Mouse (Mus musculus) intestine, embryonic 14.5 days (tissue): ENCODE measurements around the gene Btk. TPM values are rescaled to one million over a fixed set of nuclear protein-coding genes. Genes with fewer than 3 reads are reported as not detected.
A peak's percentile ranks its signal among the peaks of the same experiment; 100 is the strongest.
"Not testable (repeated sequence)": the region's sequence is repeated elsewhere in the genome, so short reads cannot be mapped to it uniquely, and the experiment has no call there.

ENCODE experiments used
- ATAC-seq: fragments of 200-750 bp; cut with Nextera tagmentation; replicated peaks from 2 replicates; pipeline ENCODE4 v1.8.0; 2017; ENCODE audit warnings: low read depth, moderate number of reproducible peaks, moderate TSS enrichment, moderate library complexity; ENCODE audit not compliant: low FRiP score, low TSS enrichment
- DNase-seq: peaks from one replicate; pipeline ENCODE4 v3.0.0-alpha.2; 2018; ENCODE audit warnings: low spot score
- H3K27ac ChIP-seq: fragments of 300-500 bp; sonication (generic); 2 replicates; pipeline ENCODE4 v1.5.1; 2014; ENCODE audit warnings: low read depth, mild to moderate bottlenecking, control low read depth
- H3K27me3 ChIP-seq: fragments of 300-500 bp; sonication (generic); replicated peaks from 2 replicates; pipeline ENCODE4 v1.6.1; 2014; ENCODE audit warnings: low read length, control low read depth; ENCODE audit not compliant: control insufficient read depth, insufficient read depth
- H3K36me3 ChIP-seq: fragments of 300-500 bp; sonication (generic); 2 replicates; pipeline ENCODE4 v1.6.1; 2014; ENCODE audit warnings: low read length, control low read depth; ENCODE audit not compliant: control insufficient read depth, insufficient read depth
- H3K4me1 ChIP-seq: fragments of 300-500 bp; sonication (generic); replicated peaks from 2 replicates; pipeline ENCODE4 v1.6.1; 2014; ENCODE audit warnings: low read length, control low read depth, mixed read lengths; ENCODE audit not compliant: control insufficient read depth, insufficient read depth
- H3K4me2 ChIP-seq: fragments of 300-500 bp; sonication (generic); 2 replicates; pipeline ENCODE4 v1.6.1; 2014; ENCODE audit warnings: low read length
- H3K4me3 ChIP-seq: fragments of 300-500 bp; sonication (generic); 2 replicates; pipeline ENCODE4 v1.5.1; 2014; ENCODE audit warnings: low read depth, low read length, control low read depth, mixed read lengths
- H3K9ac ChIP-seq: fragments of 300-500 bp; sonication (generic); 2 replicates; pipeline ENCODE4 v1.6.1; 2014; ENCODE audit warnings: mild to moderate bottlenecking, low read length
- H3K9me3 ChIP-seq: fragments of 300-500 bp; sonication (generic); 2 replicates; pipeline ENCODE4 v1.6.1; 2016; ENCODE audit warnings: low read length, control low read depth; ENCODE audit not compliant: control insufficient read depth
- WGBS: fragments of 180-500 bp; shearing (Covaris S2); extraction: QIAGEN DNeasy Blood & Tissue Kit; methylation state at CpG from one replicate; pipeline ENCODE4 v1.1.7; 2014; 5-methylcytosine and 5-hydroxymethylcytosine counted together
- polyA plus RNA-seq: library from polyadenylated mRNA; unstranded; fragments of >200 nt; fragmentation: Nextera tagmentation; extraction: Ambion mirVana; gene quantifications from 2 replicates; pipeline ENCODE4 v1.2.1, GENCODE M21; 2014

Gene Btk
- polyA plus RNA-seq, 1 experiment from 2014 or later: 0.76 TPM

DNA sequence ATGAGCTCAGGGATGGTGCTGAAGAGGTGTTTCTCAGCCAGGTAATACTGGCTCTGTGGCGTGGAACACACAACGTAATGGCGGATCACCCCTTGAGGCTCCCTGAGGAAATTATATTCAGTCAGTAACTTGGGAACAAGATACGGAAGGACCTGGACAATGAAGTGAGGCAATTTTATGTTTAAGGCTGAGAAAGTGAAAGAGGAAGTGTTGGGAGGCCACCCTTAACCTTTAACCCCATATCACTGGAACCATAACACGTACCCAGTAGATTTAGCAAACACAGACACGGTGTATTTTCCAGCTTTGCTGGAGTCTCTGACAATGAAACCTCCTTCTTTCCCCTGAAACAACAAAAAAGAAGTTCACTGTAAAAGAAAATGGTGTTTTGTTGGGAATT, 28.9 kb downstream of the Btk start:
- ATAC-seq: no peak
- no peak overlapping the region for H3K4me3 ChIP-seq
- WGBS: 63% methylated on average over 6 of the region's 6 CpGs

DNA sequence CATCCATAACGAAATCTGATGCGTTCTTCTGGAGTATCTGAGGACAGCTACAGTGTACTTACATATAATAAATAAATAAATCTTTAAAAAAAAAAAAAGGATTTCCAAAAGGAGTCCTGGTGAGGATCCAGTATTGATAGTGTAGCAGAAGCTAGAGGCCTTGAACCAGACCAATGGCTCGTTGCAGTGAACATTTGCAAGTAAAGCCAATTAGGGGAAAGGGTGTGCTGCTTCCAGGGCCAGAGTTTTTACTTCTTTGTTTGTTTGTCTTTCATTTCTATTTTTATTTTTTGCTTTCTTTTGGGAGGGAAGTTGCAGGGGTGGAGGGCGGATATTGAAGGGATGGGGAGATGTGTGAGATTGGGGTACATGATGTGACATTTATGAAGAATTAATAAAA, 30.0 kb downstream of the Btk start:
- H3K27me3 ChIP-seq: no peaks in the 10 kb centered on the region
- no peak overlapping the region for H3K27ac ChIP-seq
- 78% methylated on average over 4 of the region's 4 CpGs for WGBS
- H3K4me3 ChIP-seq: no peak overlapping the region
- no peaks in the 10 kb centered on the region for H3K9me3 ChIP-seq
- ATAC-seq (no peak), DNase-seq (no peak)
- no peak overlapping the region for H3K9ac ChIP-seq
- no peak overlapping the region for H3K4me2 ChIP-seq
- H3K4me1 ChIP-seq: no peaks in the 10 kb centered on the region
- H3K36me3 ChIP-seq: no peaks in the 10 kb centered on the region

More for the DNA sequence above, 28.9 kb downstream of the Btk start:
- Histone ChIP-seq H3K9ac (no peak overlapping the region), H3K4me2 (no peak overlapping the region), H3K36me3 (no peaks in the 10 kb centered on the region), H3K27me3 (no peaks in the 10 kb centered on the region), H3K27ac (no peak overlapping the region), H3K4me1 (no peaks in the 10 kb centered on the region), H3K9me3 (no peaks in the 10 kb centered on the region)
- DNase-seq: no peak

DNA sequence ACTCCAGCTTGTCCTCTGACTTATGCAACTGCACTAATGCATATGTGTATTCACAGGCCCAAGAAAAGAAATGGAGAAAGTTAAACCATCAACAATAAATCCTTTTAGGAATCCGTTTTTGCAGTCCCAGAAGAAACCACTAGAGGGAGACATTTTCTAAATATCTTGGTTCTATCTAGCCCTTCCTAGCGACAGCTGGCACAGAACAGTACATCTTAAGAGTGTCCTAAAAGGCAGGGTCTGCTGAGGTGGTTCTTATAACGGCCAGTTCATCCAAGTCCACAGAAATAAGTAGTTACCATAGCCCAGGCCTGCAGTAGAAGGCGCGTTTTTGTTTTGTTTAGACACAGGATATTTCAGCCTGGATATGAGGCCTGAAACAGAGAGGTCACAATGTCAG, 32.5 kb downstream of the Btk start:
- Histone ChIP-seq H3K36me3 (no peaks in the 10 kb centered on the region), H3K9me3 (no peaks in the 10 kb centered on the region), H3K27ac (no peak overlapping the region), H3K4me1 (no peaks in the 10 kb centered on the region), H3K4me2 (no peak overlapping the region), H3K9ac (no peak overlapping the region), H3K27me3 (no peaks in the 10 kb centered on the region), H3K4me3 (no peak overlapping the region)
- DNase-seq (peak; percentile 51), ATAC-seq (no peak)
- WGBS: 16% methylated on average over 5 of the region's 5 CpGs

DNA sequence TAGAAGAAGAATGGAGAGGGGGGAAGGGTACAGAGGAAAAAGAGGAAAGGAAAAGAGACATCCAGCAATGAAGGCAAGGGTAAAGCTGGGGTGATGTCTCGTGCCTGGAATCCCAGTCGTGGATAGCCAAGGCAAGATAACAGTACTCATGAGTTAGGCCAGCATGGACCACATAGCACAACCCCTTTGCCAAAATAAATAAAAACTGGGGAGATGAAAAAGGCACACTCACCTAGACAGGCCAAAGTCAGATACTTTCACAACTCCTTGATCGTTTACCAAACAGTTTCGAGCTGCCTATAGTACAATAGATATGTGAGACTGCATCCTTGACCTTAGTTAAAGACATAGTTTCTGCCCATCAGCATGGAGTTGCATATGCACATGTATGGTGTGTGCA, 36.0 kb downstream of the Btk start:
- Histone ChIP-seq H3K9ac (no peak overlapping the region), H3K27me3 (no peaks in the 10 kb centered on the region), H3K9me3 (no peaks in the 10 kb centered on the region), H3K36me3 (no peaks in the 10 kb centered on the region), H3K4me2 (no peak overlapping the region), H3K27ac (no peak overlapping the region), H3K4me1 (no peaks in the 10 kb centered on the region), H3K4me3 (no peak overlapping the region)
- 82% methylated on average over 4 of the region's 4 CpGs for WGBS
- DNase-seq (no peak), ATAC-seq (no peak)

DNA sequence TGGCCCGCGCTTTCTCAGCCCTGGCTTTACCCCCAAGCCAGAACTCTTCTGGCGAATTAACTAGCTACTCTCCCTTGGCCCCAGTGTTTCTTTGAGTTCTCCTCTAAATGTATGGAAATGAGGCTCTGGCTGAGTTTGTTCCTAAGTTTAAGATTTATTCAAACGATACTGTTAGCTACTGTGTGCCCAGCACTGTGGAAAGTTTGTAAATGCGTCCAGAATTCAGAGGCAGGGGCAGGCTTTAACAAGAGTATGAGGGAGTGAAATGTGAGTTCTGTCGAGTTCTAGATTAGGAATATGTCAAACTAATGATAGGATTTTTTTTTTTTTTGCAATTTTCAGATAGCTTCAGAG, 41.4 kb downstream of the Btk start:
- H3K4me2 ChIP-seq: peak overlapping the region; percentile 47
- no peaks in the 10 kb centered on the region for H3K27me3 ChIP-seq
- DNase-seq: no peak
- H3K36me3 ChIP-seq: no peaks in the 10 kb centered on the region
- 17% methylated on average over 6 of the region's 6 CpGs for WGBS
- H3K9me3 ChIP-seq: no peaks in the 10 kb centered on the region
- H3K4me1 ChIP-seq: no peaks in the 10 kb centered on the region
- peak overlapping the region; percentile 88 for H3K27ac ChIP-seq
- ATAC-seq: peak; percentile 25; the same call in 1 of the 2 replicates
- H3K4me3 ChIP-seq: peak overlapping the region; percentile 40
- H3K9ac ChIP-seq: peak overlapping the region; percentile 44

DNA sequence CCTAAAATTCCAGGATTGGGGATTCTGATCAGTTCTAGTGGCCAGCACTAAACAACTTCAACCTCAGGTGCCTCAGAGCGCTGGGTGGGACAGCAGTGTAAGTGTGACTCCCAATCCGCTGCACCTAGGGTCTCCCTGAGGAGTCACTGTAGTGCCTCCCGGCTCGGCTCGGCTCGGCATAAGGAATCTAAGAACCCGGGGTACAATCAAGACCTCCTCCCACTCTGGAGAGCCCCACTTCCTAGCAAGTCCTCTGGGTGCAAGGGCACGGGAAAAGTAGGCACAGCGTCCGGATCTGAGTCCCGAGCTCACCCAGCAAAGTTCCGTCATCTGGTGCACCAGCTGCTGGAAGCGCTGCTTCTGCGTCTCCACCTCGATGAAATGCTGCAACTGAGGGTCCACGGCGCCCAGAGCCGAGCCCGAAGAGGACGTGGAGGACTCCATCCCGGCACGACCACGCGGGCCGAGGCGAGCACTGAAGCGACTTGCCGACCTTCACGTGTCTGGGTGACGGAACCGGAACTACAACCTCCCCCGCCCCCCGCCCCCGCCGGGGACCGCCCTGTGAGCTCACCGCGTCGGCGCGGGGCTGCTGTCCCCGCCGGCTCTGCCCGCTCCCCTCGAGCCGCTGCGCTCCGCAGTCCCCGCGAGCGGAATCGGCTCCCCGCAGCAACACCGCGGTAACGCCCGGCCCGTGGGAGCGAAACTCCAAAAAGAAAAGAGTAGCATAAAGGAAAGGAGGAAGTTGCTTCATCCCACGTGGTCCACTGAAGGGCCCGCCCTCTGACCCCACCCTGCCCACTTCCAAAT, 42.0 kb downstream of the Btk start, which contains the start of gene Timm8a1:
Gene Timm8a1 (minus strand): TSS at position 721 of the 810 bp plus-strand sequence.
- peak within 1 kb of the TSS; percentile 40 for H3K4me3 ChIP-seq
- DNase-seq: peak; percentile 85
- no peaks in the 10 kb centered on the region for H3K27me3 ChIP-seq
- H3K9me3 ChIP-seq: no peaks in the 10 kb centered on the region
- peak within 1 kb of the TSS; percentile 47 for H3K4me2 ChIP-seq
- H3K4me1 ChIP-seq: no peaks in the 10 kb centered on the region
- ATAC-seq: peak; percentile 96
- H3K9ac ChIP-seq: peak within 1 kb of the TSS; percentile 48
- 16% methylated on average over 45 of the region's 61 CpGs for WGBS
- peak within 1 kb of the TSS; percentile 88 for H3K27ac ChIP-seq
- H3K36me3 ChIP-seq: no peaks in the 10 kb centered on the region

DNA sequence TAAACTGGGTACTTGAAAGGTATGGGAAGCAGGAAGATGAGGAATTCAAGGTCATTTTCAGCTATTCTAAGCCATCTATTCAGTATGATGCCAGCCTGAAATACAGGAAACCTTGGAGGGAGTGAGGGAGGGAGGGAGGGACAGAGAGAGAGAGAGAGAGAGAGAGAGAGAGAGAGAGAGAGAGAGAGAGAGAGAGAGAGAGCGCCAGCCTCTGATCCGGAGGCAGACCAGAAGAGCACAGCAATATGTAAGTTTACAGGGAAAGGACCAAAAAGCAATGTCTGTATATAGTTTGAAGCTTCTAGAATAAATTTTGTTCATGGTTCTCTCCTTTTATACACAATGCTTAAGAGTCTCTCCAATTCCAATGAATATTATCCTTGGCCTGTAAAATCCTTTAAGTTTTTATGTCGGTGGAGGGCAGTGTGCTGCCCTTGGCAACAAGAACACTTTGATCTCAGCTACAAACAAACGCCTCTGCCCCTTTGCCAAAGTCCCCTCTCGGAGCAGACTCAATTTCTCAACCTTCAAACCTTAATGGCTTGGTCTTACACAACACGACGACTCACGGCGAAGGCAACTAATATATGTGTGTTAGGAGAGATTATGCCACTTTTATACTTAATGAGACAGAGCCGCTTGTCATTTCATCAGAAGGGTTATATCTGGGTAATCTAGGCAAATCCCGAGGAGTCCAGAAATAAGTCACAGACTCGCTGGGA, 42.8 kb downstream of the Btk start:
- H3K27ac ChIP-seq: 0 out of 2 replicates have a peak overlapping the region, but pooled peaks have one; percentile 88
- no peaks in the 10 kb centered on the region for H3K9me3 ChIP-seq
- DNase-seq (no peak), ATAC-seq (no peak)
- H3K36me3 ChIP-seq: no peaks in the 10 kb centered on the region
- H3K9ac ChIP-seq: peak overlapping the region; percentile 48
- WGBS: 24% methylated on average over 12 of the region's 12 CpGs
- no peaks in the 10 kb centered on the region for H3K4me1 ChIP-seq
- H3K4me3 ChIP-seq: peak overlapping the region; percentile 40
- H3K4me2 ChIP-seq: peak overlapping the region; percentile 42
- no peaks in the 10 kb centered on the region for H3K27me3 ChIP-seq

DNA sequence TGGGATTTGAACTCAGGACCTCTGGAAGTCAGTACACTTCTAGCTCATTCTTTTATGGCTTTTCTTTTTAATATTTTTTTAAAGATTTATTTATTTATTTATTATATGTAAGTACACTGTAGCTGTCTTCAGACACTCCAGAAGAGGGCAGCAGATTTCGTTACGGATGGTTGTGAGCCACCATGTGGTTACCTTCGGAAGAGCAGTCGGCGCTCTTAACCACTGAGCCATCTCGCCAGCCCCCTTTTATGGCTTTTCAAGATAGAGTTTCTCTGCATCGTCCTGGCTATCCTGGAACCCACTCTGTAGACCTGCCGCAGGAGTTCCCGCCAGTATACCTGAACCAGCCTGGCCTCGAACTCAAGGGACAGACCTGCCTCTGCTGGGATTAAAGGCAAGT, 43.6 kb downstream of the Btk start:
- not testable (repeated sequence) for H3K9ac ChIP-seq, H3K4me1 ChIP-seq, H3K27ac ChIP-seq, H3K4me2 ChIP-seq, H3K27me3 ChIP-seq, ATAC-seq, H3K4me3 ChIP-seq, H3K36me3 ChIP-seq, H3K9me3 ChIP-seq, DNase-seq
- WGBS: 86% methylated on average over 10 of the region's 10 CpGs
